Mouse (Mus musculus): ENCODE measurements around the gene Pdzk1.

GRCm38 (mm10) chr3:96849168-96849727 is 20.2 kb downstream of the Pdzk1 start:
- TF ChIP-seq CTCF (IDR thresholded peaks at IDR 0.05): no peak
- no peak for TF ChIP-seq POLR2A (IDR thresholded peaks at IDR 0.05; ENCODE audit: insufficient read depth, low read depth, low read length)
- TF ChIP-seq EP300 (IDR thresholded peaks at IDR 0.05; ENCODE audit: insufficient read depth, low read depth, low read length): no peak
